Mouse (Mus musculus) embryonic fibroblast, embryonic 13.5 days (primary cell): ENCODE measurements around the gene Cerkl.

Source experiments
- CTCF ChIP-seq: IDR thresholded peaks from 2 replicates; pipeline ENCODE4 v1.5.1; 2011; ENCODE audit warnings: mild to moderate bottlenecking, control low read depth, low read length, moderate library complexity, borderline replicate concordance; ENCODE audit not compliant: insufficient read depth
- POLR2A ChIP-seq: IDR thresholded peaks from 2 replicates; pipeline ENCODE4 v1.6.1; 2011; ENCODE audit warnings: low read depth, mild to moderate bottlenecking, control low read depth, low read length, moderate library complexity

- TF ChIP-seq CTCF (no peak), POLR2A (no peak)
Observed at GRCm38 (mm10) chr2:79315108-79315507, 141.5 kb downstream of the Cerkl start.
